Mouse (Mus musculus): Measurements from ENCODE around the gene Pon1. TPM values are rescaled to one million over a fixed set of nuclear protein-coding genes. Genes with fewer than 3 reads are reported as not detected.
A peak's percentile ranks its signal among the peaks of the same experiment; 100 is the strongest.

The Pon1 gene
- polyA plus RNA-seq, 1 experiment, result 0.18 TPM

GRCm38 (mm10) chr6:5174179-5174812, 19.4 kb downstream of the Pon1 start:
- TF ChIP-seq POLR2A (IDR thresholded peaks at IDR 0.05; ENCODE audit: borderline replicate concordance, extremely low read depth, insufficient read depth, insufficient read length, poor library complexity, severe bottlenecking), result no peak
- TF ChIP-seq CTCF (IDR thresholded peaks at IDR 0.05; ENCODE audit: borderline replicate concordance, extremely low read depth, insufficient read depth, insufficient read length), result no peak
- DNase-seq (ENCODE audit: low read depth), result no peak

- TF ChIP-seq CTCF (IDR thresholded peaks at IDR 0.05; ENCODE audit: borderline replicate concordance, extremely low read depth, insufficient read depth, insufficient read length) (no peak), POLR2A (IDR thresholded peaks at IDR 0.05; ENCODE audit: borderline replicate concordance, extremely low read depth, insufficient read depth, insufficient read length, poor library complexity, severe bottlenecking) (no peak)
- DNase-seq (ENCODE audit: low read depth), result no peak
Observed at GRCm38 (mm10) chr6:5172571-5172970, 21.2 kb downstream of the Pon1 start.

GRCm38 (mm10) chr6:5171418-5171817, 22.3 kb downstream of the Pon1 start:
- no peak for DNase-seq (ENCODE audit: low read depth)
- TF ChIP-seq POLR2A (IDR thresholded peaks at IDR 0.05; ENCODE audit: borderline replicate concordance, extremely low read depth, insufficient read depth, insufficient read length, poor library complexity, severe bottlenecking) (no peak), CTCF (IDR thresholded peaks at IDR 0.05; ENCODE audit: borderline replicate concordance, extremely low read depth, insufficient read depth, insufficient read length) (no peak)

GRCm38 (mm10) chr6:5168158-5168557, 25.6 kb downstream of the Pon1 start:
- DNase-seq (ENCODE audit: low read depth), result peak; percentile 57
- no peak for TF ChIP-seq CTCF (IDR thresholded peaks at IDR 0.05; ENCODE audit: borderline replicate concordance, extremely low read depth, insufficient read depth, insufficient read length)
- no peak for TF ChIP-seq POLR2A (IDR thresholded peaks at IDR 0.05; ENCODE audit: borderline replicate concordance, extremely low read depth, insufficient read depth, insufficient read length, poor library complexity, severe bottlenecking)

- DNase-seq (ENCODE audit: low read depth), result no peak
Observed at GRCm38 (mm10) chr6:5167051-5167677, 26.6 kb downstream of the Pon1 start.

GRCm38 (mm10) chr6:5164855-5165254, 28.9 kb downstream of the Pon1 start:
- TF ChIP-seq CTCF (IDR thresholded peaks at IDR 0.05; ENCODE audit: borderline replicate concordance, extremely low read depth, insufficient read depth, insufficient read length), result no peak
- no peak for TF ChIP-seq POLR2A (IDR thresholded peaks at IDR 0.05; ENCODE audit: borderline replicate concordance, extremely low read depth, insufficient read depth, insufficient read length, poor library complexity, severe bottlenecking)
- no peak for DNase-seq (ENCODE audit: low read depth)

More at GRCm38 (mm10) chr6:5167051-5167677, 26.6 kb downstream of the Pon1 start:
- no peak for TF ChIP-seq CTCF (IDR thresholded peaks at IDR 0.05; ENCODE audit: borderline replicate concordance, extremely low read depth, insufficient read depth, insufficient read length)
- no peak for TF ChIP-seq POLR2A (IDR thresholded peaks at IDR 0.05; ENCODE audit: borderline replicate concordance, extremely low read depth, insufficient read depth, insufficient read length, poor library complexity, severe bottlenecking)

- TF ChIP-seq POLR2A (IDR thresholded peaks at IDR 0.05; ENCODE audit: borderline replicate concordance, extremely low read depth, insufficient read depth, insufficient read length, poor library complexity, severe bottlenecking) (no peak), CTCF (IDR thresholded peaks at IDR 0.05; ENCODE audit: borderline replicate concordance, extremely low read depth, insufficient read depth, insufficient read length) (no peak)
- no peak for DNase-seq (ENCODE audit: low read depth)
Observed at GRCm38 (mm10) chr6:5163507-5164144, 30.1 kb downstream of the Pon1 start.

- TF ChIP-seq POLR2A (IDR thresholded peaks at IDR 0.05; ENCODE audit: borderline replicate concordance, extremely low read depth, insufficient read depth, insufficient read length, poor library complexity, severe bottlenecking) (no peak), CTCF (IDR thresholded peaks at IDR 0.05; ENCODE audit: borderline replicate concordance, extremely low read depth, insufficient read depth, insufficient read length) (no peak)
- no peak for DNase-seq (ENCODE audit: low read depth)
Observed at GRCm38 (mm10) chr6:5162052-5162451, 31.7 kb downstream of the Pon1 start.

GRCm38 (mm10) chr6:5159385-5159791, 34.4 kb downstream of the Pon1 start:
- DNase-seq (ENCODE audit: low read depth), result no peak
- TF ChIP-seq POLR2A (IDR thresholded peaks at IDR 0.05; ENCODE audit: borderline replicate concordance, extremely low read depth, insufficient read depth, insufficient read length, poor library complexity, severe bottlenecking) (no peak), CTCF (IDR thresholded peaks at IDR 0.05; ENCODE audit: borderline replicate concordance, extremely low read depth, insufficient read depth, insufficient read length) (no peak)

GRCm38 (mm10) chr6:5156541-5157425, 37.0 kb downstream of the Pon1 start:
- DNase-seq (ENCODE audit: low read depth), result no peak
- no peak for TF ChIP-seq CTCF (IDR thresholded peaks at IDR 0.05; ENCODE audit: borderline replicate concordance, extremely low read depth, insufficient read depth, insufficient read length)

- peak; percentile 38 for DNase-seq (ENCODE audit: low read depth)
- TF ChIP-seq POLR2A (IDR thresholded peaks at IDR 0.05; ENCODE audit: borderline replicate concordance, extremely low read depth, insufficient read depth, insufficient read length, poor library complexity, severe bottlenecking) (no peak), CTCF (IDR thresholded peaks at IDR 0.05; ENCODE audit: borderline replicate concordance, extremely low read depth, insufficient read depth, insufficient read length) (no peak)
Observed at GRCm38 (mm10) chr6:5155313-5155927, 38.3 kb downstream of the Pon1 start.
